Mouse (Mus musculus) kidney, postnatal 0 days (tissue): Measurements from ENCODE around the gene H2-Ob. TPM values are rescaled to one million over a fixed set of nuclear protein-coding genes. Genes with fewer than 3 reads are reported as not detected.

Experiments
- ATAC-seq: fragments of 200-750 bp; cut with Nextera tagmentation; replicated peaks from 2 replicates; pipeline ENCODE4 v1.8.0; 2017; ENCODE audit warnings: low read depth, moderate number of reproducible peaks, moderate TSS enrichment, moderate library complexity; ENCODE audit not compliant: low FRiP score
- DNase-seq: peaks from one replicate; pipeline ENCODE4 v3.0.0-alpha.2; 2016; ENCODE audit warnings: low spot score
- H3K27ac ChIP-seq: fragments of 300-500 bp; sonication (generic); 2 replicates; pipeline ENCODE4 v1.5.1; 2014; ENCODE audit warnings: mild to moderate bottlenecking
- H3K27me3 ChIP-seq: fragments of 300-500 bp; sonication (generic); 2 replicates; pipeline ENCODE4 v1.6.1; 2014; ENCODE audit warnings: low read length, mixed read lengths; ENCODE audit not compliant: insufficient read depth
- H3K36me3 ChIP-seq: fragments of 300-500 bp; sonication (generic); 2 replicates; pipeline ENCODE4 v1.6.1; 2014; ENCODE audit warnings: low read length, mixed read lengths; ENCODE audit not compliant: insufficient read depth
- H3K4me1 ChIP-seq: fragments of 300-500 bp; sonication (generic); replicated peaks from 2 replicates; pipeline ENCODE4 v1.6.1; 2014; ENCODE audit warnings: antibody characterized with exemption, low read length, mixed read lengths; ENCODE audit not compliant: insufficient read depth
- H3K4me2 ChIP-seq: fragments of 300-500 bp; sonication (generic); 2 replicates; pipeline ENCODE4 v1.6.1; 2014; ENCODE audit warnings: mild to moderate bottlenecking, low read length, moderate library complexity, mixed read lengths
- H3K4me3 ChIP-seq: fragments of 300-500 bp; sonication (generic); replicated peaks from 2 replicates; pipeline ENCODE4 v1.5.1; 2014; ENCODE audit warnings: low read depth, low read length
- H3K9ac ChIP-seq: fragments of 300-500 bp; sonication (generic); 2 replicates; pipeline ENCODE4 v1.6.1; 2014; ENCODE audit warnings: low read depth, low read length
- H3K9me3 ChIP-seq: fragments of 300-500 bp; sonication (generic); replicated peaks from 2 replicates; pipeline ENCODE4 v1.6.1; 2016; ENCODE audit warnings: low read length, inconsistent platforms, mixed read lengths
- CTCF ChIP-seq: IDR thresholded peaks from 2 replicates; pipeline ENCODE4 v1.5.1; 2016; ENCODE audit warnings: antibody characterized with exemption, low read depth, mild to moderate bottlenecking, moderate library complexity
- WGBS: fragments of 180-500 bp; shearing (Covaris S2); extraction: QIAGEN DNeasy Blood & Tissue Kit; methylation state at CpG from one replicate; pipeline ENCODE4 v1.1.7; 2014; 5-methylcytosine and 5-hydroxymethylcytosine counted together
- polyA plus RNA-seq: library from polyadenylated mRNA; unstranded; fragments of >200 nt; fragmentation: Nextera tagmentation; extraction: Ambion mirVana; gene quantifications from 2 replicates; pipeline ENCODE4 v1.2.1, GENCODE M21; 2015

The H2-Ob gene
- polyA plus RNA-seq, 1 experiment from 2014 or later: 0.18 TPM

- 71% methylated on average over 1 of the region's 1 CpGs for WGBS
- Histone ChIP-seq H3K27me3 (no peaks in the 10 kb centered on the region), H3K4me2 (no peak overlapping the region), H3K27ac (no peak overlapping the region), H3K36me3 (no peaks in the 10 kb centered on the region), H3K4me3 (no peak overlapping the region), H3K9ac (no peak overlapping the region), H3K4me1 (no peaks in the 10 kb centered on the region), H3K9me3 (no peaks in the 10 kb centered on the region)
- ATAC-seq (no peak), DNase-seq (no peak)
- no peak for TF ChIP-seq CTCF
These were observed 43.1 kb downstream of the H2-Ob start for GRCm38 (mm10) chr17:34281836-34282235.

GRCm38 (mm10) chr17:34285371-34285770 lies 46.7 kb downstream of the H2-Ob start:
- no peaks in the 10 kb centered on the region for H3K9me3 ChIP-seq
- TF ChIP-seq CTCF: no peak
- DNase-seq (no peak), ATAC-seq (no peak)
- WGBS: 76% methylated on average over 4 of the region's 4 CpGs
- H3K27me3 ChIP-seq: no peaks in the 10 kb centered on the region
- no peak overlapping the region for H3K4me2 ChIP-seq
- H3K9ac ChIP-seq: no peak overlapping the region
- no peak overlapping the region for H3K27ac ChIP-seq
- no peaks in the 10 kb centered on the region for H3K4me1 ChIP-seq
- no peaks in the 10 kb centered on the region for H3K36me3 ChIP-seq
- no peak overlapping the region for H3K4me3 ChIP-seq

- no peak for ATAC-seq
- 39% methylated on average over 4 of the region's 4 CpGs for WGBS
- DNase-seq: peak; percentile 33
These were observed 47.1 kb downstream of the H2-Ob start for GRCm38 (mm10) chr17:34285848-34286247.

GRCm38 (mm10) chr17:34286501-34286900 lies 47.8 kb downstream of the H2-Ob start:
- TF ChIP-seq CTCF: no peak
- H3K4me3 ChIP-seq: no peak overlapping the region
- no peaks in the 10 kb centered on the region for H3K4me1 ChIP-seq
- H3K4me2 ChIP-seq: no peak overlapping the region
- no peaks in the 10 kb centered on the region for H3K9me3 ChIP-seq
- H3K9ac ChIP-seq: no peak overlapping the region
- no peak overlapping the region for H3K27ac ChIP-seq
- no peaks in the 10 kb centered on the region for H3K27me3 ChIP-seq
- 79% methylated on average over 5 of the region's 5 CpGs for WGBS
- no peak for DNase-seq
- ATAC-seq: no peak
- H3K36me3 ChIP-seq: no peaks in the 10 kb centered on the region

More at GRCm38 (mm10) chr17:34285848-34286247, 47.1 kb downstream of the H2-Ob start:
- Histone ChIP-seq H3K36me3 (no peaks in the 10 kb centered on the region), H3K4me3 (no peak overlapping the region), H3K9ac (no peak overlapping the region), H3K4me2 (no peak overlapping the region), H3K27ac (no peak overlapping the region), H3K9me3 (no peaks in the 10 kb centered on the region), H3K27me3 (no peaks in the 10 kb centered on the region), H3K4me1 (no peaks in the 10 kb centered on the region)
- TF ChIP-seq CTCF: peak; percentile 66

- no peak for TF ChIP-seq CTCF
- no peaks in the 10 kb centered on the region for H3K4me1 ChIP-seq
- H3K9ac ChIP-seq: no peak overlapping the region
- H3K4me3 ChIP-seq: no peak overlapping the region
- H3K9me3 ChIP-seq: no peaks in the 10 kb centered on the region
- WGBS: 67% methylated on average over 6 of the region's 6 CpGs
- ATAC-seq (no peak), DNase-seq (no peak)
- no peaks in the 10 kb centered on the region for H3K36me3 ChIP-seq
- H3K27ac ChIP-seq: no peak overlapping the region
- H3K4me2 ChIP-seq: no peak overlapping the region
- H3K27me3 ChIP-seq: no peaks in the 10 kb centered on the region
These were observed 48.3 kb downstream of the H2-Ob start for GRCm38 (mm10) chr17:34286999-34287398.

- no peak within 1 kb of the TSS for H3K9ac ChIP-seq
- no peak for TF ChIP-seq CTCF
- H3K9me3 ChIP-seq: no peaks in the 10 kb centered on the region
- H3K27me3 ChIP-seq: no peaks in the 10 kb centered on the region
- no peaks in the 10 kb centered on the region for H3K36me3 ChIP-seq
- ATAC-seq (peak; percentile 74; the same call in 1 of the 2 replicates), DNase-seq (peak; percentile 86)
- H3K4me3 ChIP-seq: no peak within 1 kb of the TSS
- no peaks in the 10 kb centered on the region for H3K4me1 ChIP-seq
- H3K27ac ChIP-seq: no peak within 1 kb of the TSS
- no peak within 1 kb of the TSS for H3K4me2 ChIP-seq
- WGBS: 17% methylated on average over 8 of the region's 8 CpGs
These were observed 48.9 kb downstream of the H2-Ob start, which contains the start of gene H2-Aa for GRCm38 (mm10) chr17:34287648-34288047. Gene H2-Aa (minus strand): TSS chr17:34287823.

- no peaks in the 10 kb centered on the region for H3K27me3 ChIP-seq
- no peaks in the 10 kb centered on the region for H3K36me3 ChIP-seq
- no peak overlapping the region for H3K9ac ChIP-seq
- H3K4me1 ChIP-seq: no peaks in the 10 kb centered on the region
- H3K4me2 ChIP-seq: no peak overlapping the region
- no peak for DNase-seq
- no peak overlapping the region for H3K4me3 ChIP-seq
- 75% methylated on average over 3 of the region's 3 CpGs for WGBS
- H3K9me3 ChIP-seq: no peaks in the 10 kb centered on the region
- ATAC-seq: no peak
- TF ChIP-seq CTCF: no peak
- H3K27ac ChIP-seq: no peak overlapping the region
These were observed 49.4 kb downstream of the H2-Ob start for GRCm38 (mm10) chr17:34288131-34288530.
